Mouse (Mus musculus) left cerebral cortex, adult 11 months (tissue): ENCODE measurements around the gene Wdr61.
"Not testable (repeated sequence)": the region's sequence is repeated elsewhere in the genome, so short reads cannot be mapped to it uniquely, and the experiment has no call there.

Experiments used
- DNase-seq: peaks from one replicate; pipeline ENCODE4 v3.0.0; 2022; ENCODE audit warnings: low spot score

Wdr61 gene

DNA sequence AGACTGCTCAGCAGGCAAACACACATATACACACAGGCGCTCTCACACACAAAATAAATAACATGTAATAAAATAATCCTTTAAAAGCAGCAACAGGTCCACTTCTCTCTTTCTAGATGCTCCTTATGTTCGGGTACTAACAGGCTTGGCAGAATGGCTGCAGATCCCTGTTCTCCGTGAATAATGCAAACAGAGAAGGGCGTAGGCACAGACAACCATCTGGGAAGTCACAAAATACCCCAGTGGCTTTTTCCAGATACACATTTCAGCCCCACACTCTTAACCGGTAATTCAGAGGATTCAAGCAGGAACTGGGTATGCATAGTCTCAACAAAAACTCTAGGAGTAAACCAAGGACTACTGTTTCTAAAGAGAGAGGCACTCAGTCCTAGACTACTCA lies 8.0 kb downstream of the Wdr61 start:
- DNase-seq: no peak

DNA sequence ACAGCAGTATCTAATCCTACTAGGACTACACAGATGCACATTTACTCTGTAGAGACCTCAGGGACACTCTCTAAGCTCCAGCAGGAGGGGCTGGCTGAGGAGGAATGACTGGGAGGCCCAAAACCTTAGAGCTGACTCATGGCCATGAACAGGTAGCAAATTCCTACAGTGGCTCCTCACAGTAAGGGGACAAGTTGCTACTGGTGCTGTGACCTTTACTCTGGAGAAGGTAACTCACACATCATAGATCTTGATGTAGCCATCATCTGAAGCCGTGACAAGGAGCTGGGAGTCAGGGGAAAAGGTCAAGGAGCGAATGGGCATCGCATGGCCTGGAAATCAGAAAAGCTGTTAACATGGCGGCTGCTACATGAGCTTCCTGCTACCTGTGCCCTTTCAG lies 11.7 kb downstream of the Wdr61 start:
- no peak for DNase-seq

DNA sequence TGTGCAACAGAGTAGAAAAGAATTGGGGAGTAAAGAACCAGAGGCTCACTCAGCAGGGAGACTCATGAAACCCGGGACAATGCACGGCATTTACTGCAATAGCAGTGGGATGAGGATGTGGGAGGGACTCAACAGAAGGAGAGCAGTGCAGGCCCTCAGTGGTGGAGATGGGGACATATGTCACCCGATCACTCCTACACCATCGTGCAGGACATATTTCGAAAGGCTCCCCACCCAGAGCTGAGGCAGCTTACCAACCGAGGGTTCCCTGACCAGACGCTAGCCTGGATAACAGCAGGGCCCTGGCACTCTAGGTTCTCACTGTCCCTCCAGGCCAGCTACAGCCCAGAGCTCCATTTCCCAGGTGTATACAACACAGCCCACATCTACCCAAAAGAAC lies 12.2 kb downstream of the Wdr61 start:
- no peak for DNase-seq

DNA sequence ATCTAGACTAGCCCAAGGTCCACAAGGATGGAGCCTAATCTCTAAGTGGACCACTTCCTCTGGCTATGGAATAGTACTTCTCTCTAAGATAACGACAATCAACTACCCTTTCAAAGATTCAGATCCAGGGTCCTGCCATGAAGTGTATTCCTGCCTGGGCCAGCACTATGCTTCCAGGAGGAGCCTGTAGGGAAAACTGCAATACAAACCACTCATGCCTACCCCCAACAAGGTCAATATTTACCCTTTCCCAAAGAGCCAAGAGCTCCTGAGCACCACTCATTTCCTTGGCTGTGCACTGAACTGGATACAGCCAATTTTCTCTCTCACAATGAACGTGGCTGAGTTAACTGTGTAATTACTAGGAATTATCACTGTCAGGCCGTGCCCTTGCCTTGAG lies 16.8 kb downstream of the Wdr61 start:
- DNase-seq: no peak

DNA sequence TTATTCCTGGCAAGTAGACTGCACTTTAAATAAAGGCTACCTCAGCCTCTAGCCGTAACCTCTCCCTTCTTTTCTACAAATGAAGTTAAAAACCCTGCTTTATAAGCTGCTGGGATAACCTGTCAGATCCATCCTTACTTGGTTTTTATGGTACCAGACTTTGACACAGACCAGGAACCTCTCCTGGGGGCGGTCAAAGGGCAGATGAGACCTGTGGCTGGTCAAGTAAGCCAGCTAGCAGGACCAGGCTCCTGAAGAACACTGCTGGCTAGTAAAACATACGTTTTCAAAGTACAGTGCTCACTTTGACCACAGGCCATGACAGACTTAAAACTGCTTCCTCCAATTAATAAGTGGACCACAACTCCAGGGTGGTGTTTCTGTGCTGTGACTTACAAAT lies 18.5 kb downstream of the Wdr61 start:
- no peak for DNase-seq

DNA sequence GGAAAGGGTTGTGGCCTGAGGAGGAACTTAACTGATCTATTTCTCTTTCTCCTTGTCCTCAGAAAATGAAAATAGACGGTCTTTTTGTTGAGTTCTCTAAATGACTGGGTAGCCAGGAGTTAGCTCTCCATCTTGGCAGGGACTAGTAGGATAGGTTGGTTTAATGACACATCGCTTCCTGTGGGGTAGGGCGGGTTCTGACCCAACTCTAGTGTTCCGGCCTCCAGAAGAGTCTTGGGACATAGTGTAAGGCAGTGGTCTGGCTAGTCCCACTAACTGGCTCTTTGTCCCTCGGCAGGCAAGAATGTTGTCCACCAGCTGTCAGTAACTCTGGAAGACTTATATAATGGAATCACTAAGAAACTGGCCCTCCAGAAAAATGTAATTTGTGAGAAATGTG lies 26.2 kb downstream of the Wdr61 start:
- DNase-seq: no peak

- DNase-seq: no peak
These were observed 26.9 kb downstream of the Wdr61 start for GRCm38 (mm10) chr9:54707288-54707999.

- no peak for DNase-seq
These were observed 28.8 kb downstream of the Wdr61 start for GRCm38 (mm10) chr9:54705561-54705960.

GRCm38 (mm10) chr9:54704361-54704760 lies 30.0 kb downstream of the Wdr61 start:
- DNase-seq: no peak

DNA sequence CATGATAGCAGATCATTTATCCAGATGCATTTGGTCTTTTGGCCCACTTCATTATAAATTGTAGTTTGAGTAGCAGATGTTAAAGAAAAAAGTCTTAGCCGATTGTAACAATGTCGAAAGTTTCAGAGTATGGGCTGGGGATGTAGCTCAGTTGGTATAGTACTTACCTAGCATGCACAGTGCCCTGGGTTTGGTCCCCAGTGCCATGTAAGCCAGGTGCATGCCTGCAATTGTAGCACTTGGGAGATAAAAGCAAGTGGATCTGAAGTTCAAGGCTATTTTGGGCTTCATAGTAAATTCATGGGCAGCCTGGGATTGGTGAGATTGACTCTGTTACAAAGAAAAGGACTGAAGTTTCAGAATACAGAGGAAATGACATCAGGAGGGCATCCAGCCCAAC lies 31.7 kb downstream of the Wdr61 start:
- DNase-seq: no peak

GRCm38 (mm10) chr9:54700746-54701145 lies 33.6 kb downstream of the Wdr61 start:
- no peak for DNase-seq

GRCm38 (mm10) chr9:54700174-54700475 lies 34.2 kb downstream of the Wdr61 start:
- DNase-seq: no peak

GRCm38 (mm10) chr9:54699345-54700173 lies 34.8 kb downstream of the Wdr61 start:
- peak; percentile 69 for DNase-seq

DNA sequence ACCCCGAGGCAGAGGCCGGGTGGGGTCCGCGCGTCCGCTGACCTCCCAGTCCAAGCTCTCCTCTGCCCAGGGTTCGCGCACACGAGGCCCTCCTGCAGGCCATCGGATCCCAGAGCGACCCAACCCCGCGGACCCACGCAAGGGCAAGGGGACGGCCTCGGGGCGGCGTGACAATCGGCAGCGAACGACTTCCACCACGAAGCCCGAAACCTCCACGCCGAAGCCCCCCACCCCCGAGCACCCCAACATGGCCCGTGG lies 35.3 kb downstream of the Wdr61 start:
- no peak for DNase-seq

DNA sequence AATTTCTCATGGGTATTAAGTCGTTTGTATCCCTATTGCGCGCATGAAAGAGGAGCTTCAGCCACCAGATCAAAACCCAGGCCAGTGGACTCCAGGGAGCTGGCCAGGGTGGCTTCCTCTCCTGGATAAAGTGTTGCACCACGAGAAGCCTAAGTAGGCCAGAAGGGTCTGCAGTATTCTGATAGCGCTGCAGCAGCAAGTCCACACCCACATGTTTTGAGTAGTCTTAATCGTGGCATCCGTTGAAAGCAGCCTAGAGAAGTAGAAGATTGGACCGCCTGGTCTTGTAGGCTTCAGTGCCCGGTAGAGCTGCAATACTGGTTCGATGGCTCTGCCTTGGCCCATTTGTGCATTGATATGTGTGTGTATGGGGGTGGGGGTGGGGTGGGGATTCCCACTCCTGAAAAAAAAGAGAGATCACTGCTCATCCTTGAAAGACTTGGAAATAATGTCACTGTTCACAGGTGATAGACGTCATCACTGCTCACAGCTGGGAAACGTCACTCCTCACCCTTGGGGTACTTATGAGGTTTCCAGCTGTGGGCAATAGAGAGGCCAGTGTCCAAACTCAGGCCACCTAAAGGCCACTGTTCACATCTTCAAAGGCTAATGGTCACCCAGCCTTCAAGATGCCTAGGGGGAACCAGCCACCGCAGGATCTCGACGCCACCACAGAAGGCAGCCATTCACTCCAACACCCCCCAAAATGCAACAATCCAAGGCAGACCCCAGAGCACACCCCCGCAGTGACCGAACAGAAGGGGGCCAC lies 35.8 kb downstream of the Wdr61 start, which contains the start of gene Dnaja4:
Gene Dnaja4 (plus strand): TSS at position 556 of the 769 bp plus-strand sequence.
- DNase-seq: no peak

DNA sequence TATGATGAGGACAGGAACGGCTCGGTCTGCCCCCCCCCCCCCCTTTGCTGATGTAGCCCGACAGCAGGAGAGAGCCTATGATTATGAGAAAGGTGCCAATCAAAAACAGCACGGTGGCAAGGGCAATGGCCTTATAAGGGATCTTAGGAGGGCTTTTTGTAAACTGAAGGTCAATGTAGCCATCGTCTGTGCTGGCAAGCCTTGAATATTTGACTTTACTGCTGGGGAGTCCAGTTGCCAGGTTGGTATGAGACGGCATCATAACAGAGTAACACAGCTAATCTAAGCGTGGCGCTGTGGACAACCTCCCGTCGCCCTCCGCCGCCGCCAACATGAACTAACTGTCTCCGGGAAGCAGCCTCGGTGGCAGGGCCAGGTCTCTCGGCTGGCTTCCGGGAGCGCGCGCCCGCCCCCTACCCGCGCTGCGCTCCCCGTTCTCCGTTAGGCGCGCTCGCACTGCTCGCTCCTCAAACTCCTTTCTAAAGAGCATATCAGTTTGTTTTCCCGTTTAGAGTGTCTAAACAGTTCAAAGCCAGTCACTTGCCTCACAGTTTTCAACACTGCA lies 43.0 kb downstream of the Wdr61 start:
- not testable (repeated sequence) for DNase-seq

DNA sequence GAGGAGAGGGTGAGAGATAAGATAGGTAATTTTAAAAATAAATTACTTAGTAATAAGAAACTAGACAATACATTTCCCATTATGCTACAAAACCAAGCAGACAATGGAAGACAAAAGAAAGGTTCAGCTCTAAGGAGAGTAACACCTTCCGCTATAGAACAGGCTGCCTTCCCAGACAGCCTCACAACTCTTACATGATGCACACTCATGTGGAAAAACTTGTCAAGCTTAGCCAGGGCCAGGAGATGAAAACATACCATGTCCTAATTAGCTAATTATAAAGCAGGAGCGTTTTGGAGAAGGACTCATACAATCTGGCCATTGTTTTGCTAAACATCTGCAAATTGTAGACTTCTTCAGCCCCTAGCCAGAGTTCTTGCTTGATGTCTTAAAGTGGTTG lies 43.6 kb downstream of the Wdr61 start:
- DNase-seq: not testable (repeated sequence)

- DNase-seq: no peak
These were observed 44.9 kb downstream of the Wdr61 start for GRCm38 (mm10) chr9:54689446-54689845.

DNA sequence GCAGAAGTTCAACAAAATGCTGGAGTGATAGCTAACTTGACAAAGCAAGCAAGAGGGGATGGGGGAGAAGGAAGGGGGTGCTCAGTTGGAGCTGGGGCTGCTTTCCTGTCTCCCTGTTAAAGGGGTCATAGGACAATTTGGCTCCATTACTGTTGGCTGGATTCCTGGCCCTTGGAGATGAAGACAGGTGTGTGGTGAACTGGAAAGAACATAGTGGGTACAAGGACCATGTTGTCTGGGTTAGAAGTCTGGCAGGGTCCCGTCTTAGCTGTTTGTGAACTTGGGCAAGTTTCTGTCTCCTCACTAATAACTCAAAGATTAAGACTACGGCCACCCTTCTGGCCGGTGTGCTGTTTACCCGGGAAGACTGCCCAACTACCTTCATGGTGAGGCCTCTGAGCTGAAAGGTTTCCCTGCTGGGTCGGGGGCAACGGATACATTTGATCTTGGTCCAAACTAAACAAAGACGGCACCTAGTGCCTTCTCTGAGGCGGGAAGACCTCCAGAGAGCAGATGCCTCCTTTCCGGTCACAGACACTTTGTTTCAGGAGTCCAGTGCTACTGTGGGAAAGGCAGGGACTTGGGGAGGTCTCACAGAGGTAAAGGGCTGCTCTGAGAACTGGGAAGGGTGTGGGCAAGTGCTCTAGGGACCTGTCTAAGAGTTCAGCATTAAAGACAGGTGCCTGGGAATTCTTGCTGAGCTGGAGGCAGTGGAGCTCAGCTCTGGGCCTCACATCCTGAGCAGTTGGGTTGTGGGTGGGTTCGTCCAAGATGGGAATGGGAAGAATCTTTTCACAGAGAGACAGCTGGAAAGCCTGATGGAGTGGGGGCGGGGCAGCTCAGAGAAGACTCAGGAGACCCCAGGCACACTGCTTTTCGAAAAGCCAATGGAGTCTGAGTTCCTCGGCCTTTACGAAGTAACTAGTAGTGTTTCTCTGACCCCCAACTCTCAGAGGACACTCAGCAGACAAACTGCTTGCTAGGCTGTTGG lies 46.8 kb downstream of the Wdr61 start:
- DNase-seq: no peak

- DNase-seq: no peak
These were observed 50.3 kb downstream of the Wdr61 start for GRCm38 (mm10) chr9:54683814-54684605.

- DNase-seq: no peak
These were observed 51.5 kb downstream of the Wdr61 start for GRCm38 (mm10) chr9:54682846-54683245.
